Mouse (Mus musculus) CH12.LX (cell line): ENCODE data around the gene Atp8b4. TPM values are rescaled to one million over a fixed set of nuclear protein-coding genes. Genes with fewer than 3 reads are reported as not detected.

Experiments used
- DNase-seq: peaks from one replicate; pipeline ENCODE4 v3.0.0-alpha.2; 2013; ENCODE audit errors: extremely low read depth
- H3K27ac ChIP-seq: 2 replicates; pipeline ENCODE4 v1.5.1; 2012; ENCODE audit warnings: low read depth, mild to moderate bottlenecking, control low read depth, moderate library complexity; ENCODE audit not compliant: insufficient read depth
- H3K27me3 ChIP-seq: replicated peaks from 2 replicates; pipeline ENCODE3; 2012; ENCODE audit warnings: inconsistent platforms
- H3K36me3 ChIP-seq, 2 experiments: replicated peaks in 1 of 2; 2 replicates each; pipeline versions ENCODE3 to v1.6.1; 2012; ENCODE audit warnings: inconsistent platforms in 1 of 2, low read length in 1 of 2, mild to moderate bottlenecking in 1 of 2, mixed read lengths in 1 of 2, moderate library complexity in 1 of 2; ENCODE audit not compliant: control insufficient read depth in 1 of 2, insufficient read depth in 1 of 2
- H3K4me1 ChIP-seq, 2 experiments: 2 replicates each; pipeline ENCODE4 v1.6.1; 2012; ENCODE audit warnings: inconsistent platforms in 1 of 2, moderate library complexity in 1 of 2; ENCODE audit not compliant: insufficient read depth in 2 of 2, control insufficient read depth in 1 of 2
- H3K4me2 ChIP-seq: 2 replicates; pipeline ENCODE4 v1.6.1; 2012; ENCODE audit warnings: low read depth, mild to moderate bottlenecking, control low read depth; ENCODE audit not compliant: poor library complexity, insufficient read depth, severe bottlenecking
- H3K4me3 ChIP-seq, 3 experiments: fragments of 150-350 bp in 1 of 3; sonication (generic) in 1 of 3; replicated peaks in 1 of 3; 2 replicates each; pipeline versions ENCODE3 to v1.5.1; 2011 to 2012; ENCODE audit warnings: low read depth in 2 of 3, low read length in 2 of 3, mild to moderate bottlenecking in 2 of 3, moderate library complexity in 2 of 3, control low read depth in 1 of 3, improper control_type of control experiment in 1 of 3, inconsistent platforms in 1 of 3, mixed read lengths in 1 of 3; ENCODE audit not compliant: poor library complexity in 1 of 3
- H3K79me2 ChIP-seq: replicated peaks from 2 replicates; pipeline ENCODE4 v1.6.1; 2012; ENCODE audit warnings: mild to moderate bottlenecking, moderate library complexity; ENCODE audit not compliant: control insufficient read depth, poor library complexity, insufficient read depth, severe bottlenecking; ENCODE audit errors: extremely low read depth
- H3K9ac ChIP-seq: 2 replicates; pipeline ENCODE4 v1.6.1; 2012; ENCODE audit warnings: low read depth, mild to moderate bottlenecking, control low read depth, moderate library complexity; ENCODE audit not compliant: insufficient read depth
- H3K9me3 ChIP-seq: replicated peaks from 2 replicates; pipeline ENCODE3; 2012; ENCODE audit warnings: low read length, inconsistent platforms, mixed read lengths
- CHD1 ChIP-seq: IDR thresholded peaks from 2 replicates; pipeline ENCODE4 v1.6.1; 2012; ENCODE audit warnings: low read depth, low read length, improper control_type of control experiment, inconsistent platforms
- CHD2 ChIP-seq: IDR thresholded peaks from 2 replicates; pipeline ENCODE4 v1.6.1; 2011; ENCODE audit warnings: low read length, improper control_type of control experiment
- CTCF ChIP-seq, 2 experiments: IDR thresholded peaks in 1 of 2; conservative IDR thresholded peaks in 1 of 2; 2 replicates each; pipeline ENCODE4 v1.5.1; 2011 to 2012; ENCODE audit warnings: low read depth in 2 of 2, low read length in 2 of 2, improper control_type of control experiment in 1 of 2, inconsistent platforms in 1 of 2, mild to moderate bottlenecking in 1 of 2, moderate library complexity in 1 of 2
- ETS1 ChIP-seq: conservative IDR thresholded peaks from 2 replicates; pipeline ENCODE4 v1.6.1; 2012; ENCODE audit warnings: low read depth, mild to moderate bottlenecking, inconsistent platforms, low read length, improper control_type of control experiment, moderate library complexity
- HCFC1 ChIP-seq: IDR thresholded peaks from 2 replicates; pipeline ENCODE4 v1.6.1; 2012; ENCODE audit warnings: low read depth, mild to moderate bottlenecking, inconsistent platforms, low read length, improper control_type of control experiment
- IRF4 ChIP-seq: IDR thresholded peaks from 2 replicates; pipeline ENCODE4 v1.6.1; 2014; ENCODE audit warnings: low read depth, mild to moderate bottlenecking, inconsistent platforms, low read length, improper control_type of control experiment
- JUN ChIP-seq: IDR thresholded peaks from 2 replicates; pipeline ENCODE4 v1.6.1; 2011; ENCODE audit warnings: low read depth, mild to moderate bottlenecking, low read length, improper control_type of control experiment, moderate library complexity; ENCODE audit not compliant: insufficient read depth
- MEF2A ChIP-seq: IDR thresholded peaks from 2 replicates; pipeline ENCODE4 v1.6.1; 2014; ENCODE audit warnings: low read depth, mild to moderate bottlenecking, inconsistent platforms, low read length, improper control_type of control experiment, borderline replicate concordance
- MYC ChIP-seq: IDR thresholded peaks from 2 replicates; pipeline ENCODE4 v1.6.1; 2011; ENCODE audit warnings: low read depth, mild to moderate bottlenecking, improper control_type of control experiment, low read length
- NRF1 ChIP-seq: IDR thresholded peaks from 2 replicates; pipeline ENCODE4 v1.6.1; 2014; ENCODE audit warnings: low read depth, mild to moderate bottlenecking, inconsistent platforms, low read length, improper control_type of control experiment, moderate library complexity
- PAX5 ChIP-seq: IDR thresholded peaks from 2 replicates; pipeline ENCODE4 v1.6.1; 2012; ENCODE audit warnings: low read length, inconsistent platforms, mixed read lengths
- POLR2A ChIP-seq: IDR thresholded peaks from 2 replicates; pipeline ENCODE4 v1.6.1; 2011; ENCODE audit warnings: low read depth, mild to moderate bottlenecking, improper control_type of control experiment, low read length
- SIN3A ChIP-seq: IDR thresholded peaks from 2 replicates; pipeline ENCODE4 v1.6.1; 2012; ENCODE audit warnings: low read length, improper control_type of control experiment, inconsistent platforms
- TBP ChIP-seq: conservative IDR thresholded peaks from 2 replicates; pipeline ENCODE4 v1.6.1; 2011; ENCODE audit warnings: low read depth, low read length, improper control_type of control experiment
- UBTF ChIP-seq: IDR thresholded peaks from 2 replicates; pipeline ENCODE4 v1.6.1; 2012; ENCODE audit warnings: low read depth, mild to moderate bottlenecking, inconsistent platforms, low read length, improper control_type of control experiment, moderate library complexity
- USF2 ChIP-seq: conservative IDR thresholded peaks from 2 replicates; pipeline ENCODE4 v1.6.1; 2011; ENCODE audit warnings: low read depth, low read length, improper control_type of control experiment
- ZC3H11A ChIP-seq: IDR thresholded peaks from 2 replicates; pipeline ENCODE4 v1.6.1; 2012; ENCODE audit warnings: low read depth, mild to moderate bottlenecking, inconsistent platforms, low read length, improper control_type of control experiment
- dilution Hi-C: fragments of 300-500 bp; cut with MboI; formaldehyde crosslinking; loops from 2 replicates; pipeline ENCODE4 v1.14.3; 2020; ENCODE audit warnings: low sequenced_read_pairs; ENCODE audit not compliant: extremely low pct_unique_long_range_greater_than_20kb, extremely low pct_ligation_motif_present
- in situ Hi-C: fragments of 300-500 bp; cut with MboI; formaldehyde crosslinking; loops from 3 replicates; pipeline ENCODE4 v1.14.3; 2019; ENCODE audit warnings: low sequenced_read_pairs, low pct_ligation_motif_present, low pct_unique_long_range_greater_than_20kb, mixed read lengths
- polyA plus RNA-seq: library from polyadenylated mRNA; unstranded; fragments of >175 nt; gene quantifications from 2 replicates; pipeline ENCODE4 v1.2.1, GENCODE M21; 2012; ENCODE audit warnings: low read depth; ENCODE audit not compliant: insufficient read length
- total RNA-seq, 2 experiments: library from RNA; depleted of rRNA; stranded (reverse); fragments of 300-350 nt in 1 of 2; fragments of >200 nt in 1 of 2; gene quantifications; 2 replicates each; pipeline ENCODE4 v1.2.3; 2012 to 2014

Gene Atp8b4
- total and polyA plus RNA-seq, 3 experiments, result 0.50 to 1.9 (median 0.79) TPM

DNA sequence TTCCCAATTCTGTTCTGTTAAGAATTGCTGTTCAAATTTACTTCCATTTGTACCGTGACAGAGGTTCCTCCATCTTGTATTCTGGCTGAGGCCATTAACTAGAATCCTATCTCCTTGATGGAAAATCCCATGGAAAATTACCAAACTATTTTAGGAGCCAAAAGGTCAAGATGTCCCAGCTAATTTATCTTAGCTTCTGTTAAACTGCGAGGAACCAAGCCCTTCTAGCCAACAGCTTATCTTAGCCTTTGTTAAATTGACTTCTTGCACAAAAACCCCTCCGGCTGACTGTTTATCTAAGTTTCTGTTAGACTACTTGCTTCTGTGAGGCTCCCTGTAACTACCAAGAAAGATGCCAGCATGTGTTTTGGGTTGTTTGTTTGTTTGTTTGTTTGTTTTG is 183.5 kb downstream of the Atp8b4 start:
- in situ Hi-C loops, result no loop called here
- Histone ChIP-seq H3K4me2 (no peak overlapping the region), H3K4me3 (no peak overlapping the region), H3K9me3 (no peaks in the 10 kb centered on the region), H3K27me3 (no peaks in the 10 kb centered on the region), H3K27ac (no peak overlapping the region), H3K36me3 (no peaks in the 10 kb centered on the region), H3K79me2 (no peaks in the 10 kb centered on the region), H3K9ac (no peak overlapping the region), H3K4me1 (peaks cover 8 to 14% of the 10 kb centered on the region in 2 experiments)
- TF ChIP-seq PAX5 (no peak), CTCF (conservative IDR thresholded peaks at IDR 0.05 in 1 of 2, IDR thresholded peaks at IDR 0.05 in 1 of 2; ENCODE audit: low read depth in 2 of 2, low read length in 2 of 2) (no peak), JUN (no peak), ETS1 (no peak), NRF1 (no peak), TBP (no peak), CHD1 (no peak), HCFC1 (no peak), ZC3H11A (no peak), SIN3A (no peak), POLR2A (no peak), USF2 (no peak), MEF2A (no peak)
- DNase-seq, result no peak
- dilution Hi-C loops, result no loop called here

GRCm38 (mm10) chr2:126316346-126316745 is 184.1 kb downstream of the Atp8b4 start:
- no peaks in the 10 kb centered on the region for H3K9me3 ChIP-seq
- in situ Hi-C loops, result no loop called here
- TF ChIP-seq ZC3H11A, result no peak
- no peak for TF ChIP-seq USF2
- TF ChIP-seq IRF4, result no peak
- no peak for TF ChIP-seq ETS1
- no peak for TF ChIP-seq TBP
- no peak for TF ChIP-seq NRF1
- TF ChIP-seq SIN3A, result no peak
- TF ChIP-seq, all 38 proteins: peak for 0
- H3K4me3 ChIP-seq, result no peak overlapping the region
- DNase-seq, result no peak
- no peaks in the 10 kb centered on the region for H3K27me3 ChIP-seq
- no peak overlapping the region for H3K9ac ChIP-seq
- H3K36me3 ChIP-seq, result no peaks in the 10 kb centered on the region
- no peak overlapping the region for H3K27ac ChIP-seq
- H3K4me1 ChIP-seq, result peaks cover 12 to 20% of the 10 kb centered on the region in 2 experiments
- dilution Hi-C loops, result no loop called here
- no peaks in the 10 kb centered on the region for H3K79me2 ChIP-seq
- H3K4me2 ChIP-seq, result no peak overlapping the region

DNA sequence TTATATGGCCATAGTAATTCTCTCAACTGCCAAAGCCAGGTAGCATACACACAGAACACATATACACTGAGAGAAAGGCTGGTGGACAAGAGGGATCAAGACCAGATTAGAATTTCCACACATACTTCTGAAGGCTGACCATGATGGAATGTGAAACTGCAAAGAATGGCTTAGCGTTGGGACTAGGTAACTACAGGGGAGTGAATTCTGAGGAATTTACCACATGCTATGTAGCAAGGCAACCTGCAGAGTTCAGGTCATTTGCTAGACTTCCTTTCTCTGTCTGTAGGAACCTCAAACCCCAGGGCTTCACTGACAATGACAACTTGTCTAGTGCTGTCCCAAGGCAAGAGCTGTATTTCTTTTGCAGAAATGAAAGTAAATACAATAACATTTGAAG is 189.4 kb downstream of the Atp8b4 start:
- dilution Hi-C loops, result no loop called here
- Histone ChIP-seq H3K36me3 (no peaks in the 10 kb centered on the region), H3K9ac (no peak overlapping the region), H3K9me3 (peaks cover 7% of the 10 kb centered on the region), H3K27me3 (no peaks in the 10 kb centered on the region), H3K27ac (peak overlapping the region; percentile 24), H3K79me2 (no peaks in the 10 kb centered on the region), H3K4me1 (peaks cover 24 to 44% of the 10 kb centered on the region in 2 experiments), H3K4me2 (no peak overlapping the region), H3K4me3 (no peak overlapping the region)
- in situ Hi-C loops, result no loop called here
- 0 out of 2 replicates have a peak, but pooled peaks have one; percentile 22 for TF ChIP-seq MYC
- TF ChIP-seq CHD2, result no peak
- 0 out of 4 replicates have a peak, but pooled peaks of 1 of the 2 experiments have one; percentile 7 for TF ChIP-seq CTCF (conservative IDR thresholded peaks at IDR 0.05 in 1 of 2, IDR thresholded peaks at IDR 0.05 in 1 of 2; ENCODE audit: low read depth in 2 of 2, low read length in 2 of 2)
- no peak for TF ChIP-seq UBTF
- no peak for DNase-seq
